Comparison of ENCODE assay signal across 15 mouse cellular contexts in the genomic region with DNA sequence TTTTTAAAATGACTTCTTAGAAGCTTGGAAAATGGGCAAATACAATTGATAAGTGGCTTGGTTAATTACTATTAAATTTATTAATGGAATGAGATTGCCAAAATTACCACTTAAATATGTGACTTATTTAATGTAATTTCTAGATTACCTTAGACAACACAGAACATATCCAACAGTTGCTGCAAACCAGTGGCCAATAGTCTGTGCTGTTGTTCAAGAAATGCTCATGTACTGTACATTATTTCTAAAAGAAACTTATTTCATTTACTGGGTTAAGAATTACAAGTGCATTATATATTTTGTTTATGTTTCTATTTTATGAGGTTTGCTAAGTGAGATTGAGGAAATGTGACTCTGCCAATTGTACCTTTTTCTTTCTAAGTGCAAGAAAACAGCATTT.
DNase-seq lines count a peak whose midpoint lies in the region; ATAC-seq lines count a peak whose summit lies in the region.
"Had no signal": no experiment of that assay in that cellular context is flagged by ENCODE, and none has a peak within 500 bp of the region (broad histone marks: within the 10 kb centered on the region; RNA-seq: fewer than 3 reads in every experiment).

No protein-coding gene starts in this region.

- H3K9ac ChIP-seq in kidney, embryonic 15.5 days = no peak overlapping the region
- H3K9ac ChIP-seq: forebrain, embryonic 13.5 days; midbrain, embryonic 12.5 days had no signal

- no peaks in the 10 kb centered on the region for H3K27me3 ChIP-seq in kidney, embryonic 15.5 days
- H3K27me3 ChIP-seq: forebrain, embryonic 13.5 days; midbrain, embryonic 12.5 days had no signal

- peak; percentile 55 to 56 for DNase-seq in cerebellum, postnatal 10 days
- DNase-seq in cerebellum, adult 11-12 months = no peak
- DNase-seq in kidney, adult 9 months = peak; percentile 29
- DNase-seq in right cerebral cortex, adult 2 months (ENCODE audit: low spot score in 2 of 2) = peak; percentile 63 to 66
- no peak for DNase-seq in right cerebral cortex, postnatal 14 days
- DNase-seq in left cerebral cortex, postnatal 4 days = peak; percentile 21
- no peak for DNase-seq in spleen, adult 18-20 months
- DNase-seq: gastrocnemius, postnatal 36 days; heart, postnatal 36 days; liver; lung, postnatal 14 days; thymus, postnatal 36 days had no signal

- no peaks in the 10 kb centered on the region for H3K4me1 ChIP-seq in kidney, embryonic 15.5 days
- H3K4me1 ChIP-seq: forebrain, embryonic 13.5 days; midbrain, embryonic 12.5 days had no signal

- no peaks in the 10 kb centered on the region for H3K9me3 ChIP-seq in kidney, embryonic 15.5 days (replicated peaks)
- H3K9me3 ChIP-seq: forebrain, embryonic 13.5 days; midbrain, embryonic 12.5 days had no signal

- H3K36me3 ChIP-seq in kidney, embryonic 15.5 days = no peaks in the 10 kb centered on the region
- H3K36me3 ChIP-seq: midbrain, embryonic 12.5 days had no signal

- no peak overlapping the region for H3K27ac ChIP-seq in kidney, embryonic 15.5 days
- H3K27ac ChIP-seq: forebrain, embryonic 13.5 days; midbrain, embryonic 12.5 days had no signal

- H3K4me3 ChIP-seq in kidney, embryonic 15.5 days (replicated peaks) = no peak overlapping the region
- H3K4me3 ChIP-seq: forebrain, embryonic 13.5 days; midbrain, embryonic 12.5 days had no signal

- intact Hi-C loops in left cerebral cortex, postnatal 4 days (cut with DNase I) = no loop called here

- ATAC-seq in kidney, embryonic 15.5 days (replicated peaks; ENCODE audit: low FRiP score) = no peak
- ATAC-seq: forebrain, embryonic 13.5 days had no signal

- H3K4me2 ChIP-seq in kidney, embryonic 15.5 days = no peak overlapping the region
- H3K4me2 ChIP-seq: forebrain, embryonic 13.5 days; midbrain, embryonic 12.5 days had no signal

Comparison
In these comparisons a context has a peak if more than half of its experiments do, and no peak if none do; other contexts are left out.
1. DNase-seq: peak in cerebellum, postnatal 10 days (2 of 2), kidney, adult 9 months (single experiment), right cerebral cortex, adult 2 months (2 of 2) and left cerebral cortex, postnatal 4 days (single experiment); none in cerebellum, adult 11-12 months (single experiment), right cerebral cortex, postnatal 14 days (single experiment) and spleen, adult 18-20 months (0 of 2).